Comparison of ENCODE assay signal across 13 mouse cellular contexts in the genomic region with DNA sequence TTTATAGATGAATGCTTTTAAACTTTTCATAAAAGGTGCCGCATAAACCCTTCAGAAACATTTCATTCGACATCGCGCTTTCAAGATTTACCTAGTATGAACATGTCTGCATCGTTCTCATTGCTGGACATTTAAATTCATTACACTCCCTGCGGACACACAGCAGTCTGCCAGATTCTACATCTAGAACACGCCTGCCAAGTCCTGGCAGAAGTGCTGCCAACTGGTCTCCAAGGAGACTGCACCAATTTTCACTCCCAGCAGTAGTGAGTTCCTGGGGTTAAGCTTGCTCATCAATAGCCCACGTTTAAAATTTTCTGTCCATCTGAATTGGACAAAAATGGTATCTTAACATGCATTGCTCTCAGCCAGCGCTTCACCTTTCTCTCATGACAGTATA. TPM values are rescaled to one million over a fixed set of nuclear protein-coding genes. Genes with fewer than 3 reads are reported as not detected.
DNase-seq lines count a peak whose midpoint lies in the region; ATAC-seq lines count a peak whose summit lies in the region.
"Had no signal": no experiment of that assay in that cellular context is flagged by ENCODE, and none has a peak within 500 bp of the region (broad histone marks: within the 10 kb centered on the region; RNA-seq: fewer than 3 reads in every experiment).

No protein-coding gene starts in this region.

- no peaks in the 10 kb centered on the region for H3K9me3 ChIP-seq in midbrain, embryonic 13.5 days
- no peaks in the 10 kb centered on the region for H3K9me3 ChIP-seq in midbrain, embryonic 11.5 days (ENCODE audit: control insufficient read depth, low read length)
- H3K9me3 ChIP-seq: heart, embryonic 13.5 days had no signal

- H3K27me3 ChIP-seq in midbrain, embryonic 13.5 days: no peaks in the 10 kb centered on the region
- H3K27me3 ChIP-seq in midbrain, embryonic 11.5 days (ENCODE audit: control insufficient read depth, insufficient read depth, low read length): no peaks in the 10 kb centered on the region
- H3K27me3 ChIP-seq: heart, embryonic 13.5 days had no signal

- DNase-seq in cerebellum, adult 11-12 months: peak; percentile 7
- DNase-seq in cerebellum, adult 11 months: no peak
- no peak for DNase-seq in midbrain, embryonic 11.5 days (ENCODE audit: low spot score, missing footprints)
- DNase-seq in layer of hippocampus, postnatal 10 days (ENCODE audit: low spot score in 2 of 2): peak; percentile 15 to 38
- peak; percentile 35 for DNase-seq in right cerebral cortex, postnatal 4 days
- no peak for DNase-seq in ovary, postnatal 36 days (ENCODE audit: low spot score)
- no peak for DNase-seq in thymus, adult 18-20 months
- DNase-seq: adrenal gland, adult 2 months; kidney, adult 11 months had no signal

- no peak overlapping the region for H3K4me2 ChIP-seq in midbrain, embryonic 13.5 days (replicated peaks)
- no peak overlapping the region for H3K4me2 ChIP-seq in midbrain, embryonic 11.5 days
- H3K4me2 ChIP-seq: heart, embryonic 13.5 days had no signal

- ATAC-seq in midbrain, embryonic 13.5 days: 0 out of 2 replicates have a peak, but pooled peaks have one; percentile 50
- ATAC-seq in midbrain, embryonic 11.5 days (ENCODE audit: low FRiP score): no peak
- ATAC-seq: lung, postnatal 0 days had no signal

- H3K36me3 ChIP-seq in midbrain, embryonic 13.5 days: no peaks in the 10 kb centered on the region
- no peaks in the 10 kb centered on the region for H3K36me3 ChIP-seq in midbrain, embryonic 11.5 days (ENCODE audit: control insufficient read depth, insufficient read depth, low read length)
- H3K36me3 ChIP-seq: heart, embryonic 13.5 days had no signal

- 58% methylated on average over 9 of the region's 9 CpGs for WGBS in midbrain, embryonic 13.5 days
- 72% methylated on average over 9 of the region's 9 CpGs for WGBS in midbrain, embryonic 11.5 days

- H3K9ac ChIP-seq in midbrain, embryonic 13.5 days (replicated peaks): no peak overlapping the region
- H3K9ac ChIP-seq in midbrain, embryonic 11.5 days (ENCODE audit: low read length): no peak overlapping the region
- H3K9ac ChIP-seq: heart, embryonic 13.5 days had no signal

- H3K4me3 ChIP-seq in midbrain, embryonic 13.5 days (replicated peaks): no peak overlapping the region
- no peak overlapping the region for H3K4me3 ChIP-seq in midbrain, embryonic 11.5 days (ENCODE audit: low read depth, low read length)
- H3K4me3 ChIP-seq: heart, embryonic 13.5 days had no signal

- H3K27ac ChIP-seq in midbrain, embryonic 13.5 days: no peak overlapping the region
- no peak overlapping the region for H3K27ac ChIP-seq in midbrain, embryonic 11.5 days (ENCODE audit: low read depth, low read length)
- H3K27ac ChIP-seq: heart, embryonic 13.5 days had no signal

- H3K4me1 ChIP-seq in midbrain, embryonic 13.5 days (replicated peaks): peaks cover 13% of the 10 kb centered on the region
- H3K4me1 ChIP-seq in midbrain, embryonic 11.5 days (ENCODE audit: control insufficient read depth, insufficient read depth, low read length): no peaks in the 10 kb centered on the region
- H3K4me1 ChIP-seq: heart, embryonic 13.5 days had no signal

RNA-seq across cellular contexts. Expression of a gene that starts 30.5 kb away (rescaled TPM):
- 0.12 and 0.22 TPM in 2 replicates for polyA plus RNA-seq in midbrain, embryonic 13.5 days (2015; fragmentation: Nextera tagmentation; extraction: Ambion mirVana)
- 0.11 and 0.28 TPM in 2 replicates for polyA plus RNA-seq in midbrain, embryonic 11.5 days (2014; fragmentation: Nextera tagmentation; extraction: Ambion mirVana)
- total RNA-seq in layer of hippocampus, postnatal 10 days (2021): 10 to 100 TPM; 18.8 to 19.1 TPM
- total RNA-seq: MEL had no signal

Comparison
In these comparisons a context has a peak if more than half of its experiments do, and no peak if none do; other contexts are left out.
1. DNase-seq: peak in cerebellum, adult 11-12 months (single experiment), layer of hippocampus, postnatal 10 days (2 of 2) and right cerebral cortex, postnatal 4 days (single experiment); none in cerebellum, adult 11 months (single experiment), midbrain, embryonic 11.5 days (single experiment), ovary, postnatal 36 days (single experiment) and thymus, adult 18-20 months (0 of 2).